Mouse (Mus musculus) forebrain, embryonic 12.5 days (tissue): ENCODE measurements around the gene Nckap1. TPM values are rescaled to one million over a fixed set of nuclear protein-coding genes. Genes with fewer than 3 reads are reported as not detected.
"Not testable (repeated sequence)": the region's sequence is repeated elsewhere in the genome, so short reads cannot be mapped to it uniquely, and the experiment has no call there.

Source experiments
- ATAC-seq: fragments of 200-750 bp; cut with Nextera tagmentation; 2 replicates; pipeline ENCODE4 v1.8.0; 2017; ENCODE audit warnings: moderate TSS enrichment; ENCODE audit not compliant: low FRiP score
- H3K27ac ChIP-seq: fragments of 300-500 bp; sonication (generic); 2 replicates; pipeline ENCODE4 v1.5.1; 2016; ENCODE audit warnings: mild to moderate bottlenecking
- H3K27me3 ChIP-seq: fragments of 300-500 bp; sonication (generic); 2 replicates; pipeline ENCODE4 v1.6.1; 2016; ENCODE audit warnings: mild to moderate bottlenecking
- H3K36me3 ChIP-seq: fragments of 300-500 bp; sonication (generic); replicated peaks from 2 replicates; pipeline ENCODE4 v1.6.1; 2016; ENCODE audit warnings: mild to moderate bottlenecking
- H3K4me1 ChIP-seq: fragments of 300-500 bp; sonication (generic); 2 replicates; pipeline ENCODE4 v1.6.1; 2016
- H3K4me2 ChIP-seq: fragments of 300-500 bp; sonication (generic); 2 replicates; pipeline ENCODE4 v1.6.1; 2016; ENCODE audit warnings: mild to moderate bottlenecking, moderate library complexity
- H3K4me3 ChIP-seq: fragments of 300-500 bp; sonication (generic); replicated peaks from 2 replicates; pipeline ENCODE4 v1.5.1; 2016; ENCODE audit warnings: mild to moderate bottlenecking
- H3K9ac ChIP-seq: fragments of 300-500 bp; sonication (generic); 2 replicates; pipeline ENCODE4 v1.6.1; 2016; ENCODE audit warnings: mild to moderate bottlenecking
- H3K9me3 ChIP-seq: fragments of 300-500 bp; sonication (generic); 2 replicates; pipeline ENCODE4 v1.6.1; 2016
- WGBS: fragments of 180-500 bp; shearing (Covaris S2); methylation state at CpG from one replicate; pipeline ENCODE4 v1.1.7; 2016; 5-methylcytosine and 5-hydroxymethylcytosine counted together
- polyA plus RNA-seq: library from polyadenylated mRNA; unstranded; fragments of >200 nt; fragmentation: Nextera tagmentation; extraction: Ambion mirVana; gene quantifications from 2 replicates; pipeline ENCODE4 v1.2.1, GENCODE M21; 2016

Gene Nckap1
- polyA plus RNA-seq, 1 experiment from 2014 or later = 97.9 TPM

- H3K27ac ChIP-seq = no peak overlapping the region
- ATAC-seq = no peak
- no peak overlapping the region for H3K4me3 ChIP-seq
- no peaks in the 10 kb centered on the region for H3K4me1 ChIP-seq
- H3K4me2 ChIP-seq = no peak overlapping the region
- WGBS = 90% methylated on average over 4 of the region's 4 CpGs
- peaks cover 52% of the 10 kb centered on the region for H3K36me3 ChIP-seq
- H3K9me3 ChIP-seq = no peaks in the 10 kb centered on the region
- no peaks in the 10 kb centered on the region for H3K27me3 ChIP-seq
- no peak overlapping the region for H3K9ac ChIP-seq
These were observed 31.5 kb downstream of the Nckap1 start for GRCm38 (mm10) chr2:80549704-80550103.

- Histone ChIP-seq H3K27me3 (no peaks in the 10 kb centered on the region), H3K27ac (no peak overlapping the region), H3K36me3 (peaks cover 64% of the 10 kb centered on the region), H3K4me2 (no peak overlapping the region), H3K9ac (no peak overlapping the region), H3K4me1 (no peaks in the 10 kb centered on the region), H3K9me3 (no peaks in the 10 kb centered on the region), H3K4me3 (no peak overlapping the region)
- WGBS = 96% methylated on average over 1 of the region's 1 CpGs
- no peak for ATAC-seq
These were observed 33.3 kb downstream of the Nckap1 start for GRCm38 (mm10) chr2:80547901-80548300.

- no peak overlapping the region for H3K4me2 ChIP-seq
- 89% methylated on average over 5 of the region's 5 CpGs for WGBS
- no peaks in the 10 kb centered on the region for H3K27me3 ChIP-seq
- no peak overlapping the region for H3K4me3 ChIP-seq
- H3K9me3 ChIP-seq = no peaks in the 10 kb centered on the region
- H3K4me1 ChIP-seq = no peaks in the 10 kb centered on the region
- H3K36me3 ChIP-seq = peaks cover 52% of the 10 kb centered on the region
- no peak for ATAC-seq
- H3K27ac ChIP-seq = no peak overlapping the region
- H3K9ac ChIP-seq = no peak overlapping the region
These were observed 38.4 kb downstream of the Nckap1 start for GRCm38 (mm10) chr2:80542801-80543200.

- Histone ChIP-seq H3K27ac (no peak overlapping the region), H3K9me3 (no peaks in the 10 kb centered on the region), H3K4me3 (no peak overlapping the region), H3K4me2 (no peak overlapping the region), H3K36me3 (peaks cover 53% of the 10 kb centered on the region), H3K27me3 (no peaks in the 10 kb centered on the region), H3K9ac (no peak overlapping the region), H3K4me1 (no peaks in the 10 kb centered on the region)
- 61% methylated on average over 3 of the region's 3 CpGs for WGBS
- no peak for ATAC-seq
These were observed 44.0 kb downstream of the Nckap1 start for GRCm38 (mm10) chr2:80537156-80537555.

- WGBS = 100% methylated on average over 2 of the region's 2 CpGs
- H3K36me3 ChIP-seq = peaks cover 53% of the 10 kb centered on the region
- H3K4me2 ChIP-seq = no peak overlapping the region
- H3K27ac ChIP-seq = no peak overlapping the region
- H3K9ac ChIP-seq = no peak overlapping the region
- no peaks in the 10 kb centered on the region for H3K9me3 ChIP-seq
- H3K27me3 ChIP-seq = no peaks in the 10 kb centered on the region
- no peak for ATAC-seq
- H3K4me3 ChIP-seq = no peak overlapping the region
- H3K4me1 ChIP-seq = no peaks in the 10 kb centered on the region
These were observed 44.6 kb downstream of the Nckap1 start for GRCm38 (mm10) chr2:80536608-80537007.

GRCm38 (mm10) chr2:80524275-80524674 is 56.9 kb downstream of the Nckap1 start:
- Histone ChIP-seq H3K27me3 (no peaks in the 10 kb centered on the region), H3K4me3 (no peak overlapping the region), H3K36me3 (peaks cover 68% of the 10 kb centered on the region), H3K4me2 (no peak overlapping the region), H3K4me1 (no peaks in the 10 kb centered on the region), H3K9me3 (no peaks in the 10 kb centered on the region), H3K9ac (no peak overlapping the region), H3K27ac (no peak overlapping the region)
- ATAC-seq = no peak
- 92% methylated on average over 9 of the region's 9 CpGs for WGBS

GRCm38 (mm10) chr2:80506051-80506802 is 75.0 kb downstream of the Nckap1 start:
- H3K4me2 ChIP-seq = no peak overlapping the region
- H3K27me3 ChIP-seq = no peaks in the 10 kb centered on the region
- no peak overlapping the region for H3K9ac ChIP-seq
- H3K36me3 ChIP-seq = peaks cover 66% of the 10 kb centered on the region
- no peak overlapping the region for H3K27ac ChIP-seq
- no peaks in the 10 kb centered on the region for H3K4me1 ChIP-seq
- ATAC-seq = no peak
- no peak overlapping the region for H3K4me3 ChIP-seq
- no peaks in the 10 kb centered on the region for H3K9me3 ChIP-seq
- WGBS = 83% methylated on average over 7 of the region's 7 CpGs

- Histone ChIP-seq H3K27ac (no peak overlapping the region), H3K4me2 (no peak overlapping the region), H3K36me3 (peaks cover 52% of the 10 kb centered on the region), H3K4me1 (no peaks in the 10 kb centered on the region), H3K27me3 (no peaks in the 10 kb centered on the region), H3K9me3 (no peaks in the 10 kb centered on the region), H3K9ac (no peak overlapping the region), H3K4me3 (no peak overlapping the region)
- no peak for ATAC-seq
- 97% methylated on average over 4 of the region's 4 CpGs for WGBS
These were observed 79.0 kb downstream of the Nckap1 start for GRCm38 (mm10) chr2:80502132-80502531.

GRCm38 (mm10) chr2:80495304-80495703 is 85.9 kb downstream of the Nckap1 start:
- H3K4me2 ChIP-seq, H3K36me3 ChIP-seq, H3K27ac ChIP-seq, H3K9ac ChIP-seq, ATAC-seq, H3K27me3 ChIP-seq, H3K4me3 ChIP-seq, H3K4me1 ChIP-seq, H3K9me3 ChIP-seq: not testable (repeated sequence)
- WGBS = 64% methylated on average over 7 of the region's 7 CpGs

GRCm38 (mm10) chr2:80486851-80487250 is 94.3 kb downstream of the Nckap1 start:
- ATAC-seq = no peak
- Histone ChIP-seq H3K9ac (no peak overlapping the region), H3K9me3 (no peaks in the 10 kb centered on the region), H3K36me3 (no peaks in the 10 kb centered on the region), H3K4me2 (no peak overlapping the region), H3K27me3 (no peaks in the 10 kb centered on the region), H3K4me1 (no peaks in the 10 kb centered on the region), H3K4me3 (no peak overlapping the region), H3K27ac (no peak overlapping the region)
- WGBS = 82% methylated on average over 5 of the region's 5 CpGs

GRCm38 (mm10) chr2:80484951-80485350 is 96.2 kb downstream of the Nckap1 start:
- Histone ChIP-seq H3K4me3 (no peak overlapping the region), H3K9me3 (no peaks in the 10 kb centered on the region), H3K4me2 (no peak overlapping the region), H3K9ac (no peak overlapping the region), H3K27ac (no peak overlapping the region), H3K4me1 (no peaks in the 10 kb centered on the region), H3K27me3 (no peaks in the 10 kb centered on the region), H3K36me3 (no peaks in the 10 kb centered on the region)
- 97% methylated on average over 5 of the region's 5 CpGs for WGBS
- no peak for ATAC-seq

- H3K27me3 ChIP-seq = no peaks in the 10 kb centered on the region
- H3K4me1 ChIP-seq = no peaks in the 10 kb centered on the region
- H3K27ac ChIP-seq = no peak overlapping the region
- no peak overlapping the region for H3K4me3 ChIP-seq
- ATAC-seq = no peak
- H3K9ac ChIP-seq = no peak overlapping the region
- no peaks in the 10 kb centered on the region for H3K9me3 ChIP-seq
- no peak overlapping the region for H3K4me2 ChIP-seq
- 67% methylated on average over 1 of the region's 1 CpGs for WGBS
- no peaks in the 10 kb centered on the region for H3K36me3 ChIP-seq
These were observed 105.3 kb downstream of the Nckap1 start for GRCm38 (mm10) chr2:80475831-80476230.

- no peak for ATAC-seq
- no peaks in the 10 kb centered on the region for H3K27me3 ChIP-seq
- H3K9me3 ChIP-seq = no peaks in the 10 kb centered on the region
- H3K4me2 ChIP-seq = no peak overlapping the region
- 85% methylated on average over 5 of the region's 5 CpGs for WGBS
- H3K27ac ChIP-seq = no peak overlapping the region
- no peaks in the 10 kb centered on the region for H3K36me3 ChIP-seq
- H3K4me3 ChIP-seq = no peak overlapping the region
- H3K4me1 ChIP-seq = no peaks in the 10 kb centered on the region
- no peak overlapping the region for H3K9ac ChIP-seq
These were observed 106.9 kb downstream of the Nckap1 start for GRCm38 (mm10) chr2:80474247-80474796.
